Mouse (Mus musculus): ENCODE results near the gene Cmss1.

GRCm38 (mm10) chr16:57383266-57383971 lies 223.2 kb downstream of the Cmss1 start:
- TF ChIP-seq CTCF (IDR thresholded peaks at IDR 0.05; ENCODE audit: low read depth, low read length) (no peak), POLR2A (IDR thresholded peaks at IDR 0.05; ENCODE audit: insufficient read depth, low read length) (no peak), EP300 (IDR thresholded peaks at IDR 0.05; ENCODE audit: insufficient read depth, low read depth, low read length) (no peak)

All from ES-Bruce4 (cell line).